Mouse (Mus musculus) midbrain, embryonic 10.5 days (tissue): ENCODE measurements at regions not wholly inside any gene's neighbourhood (a gene's known extent, or its start where the extent isn't known, plus 50 kb on each side); places are given as distances from the start of the nearest gene placed in this dataset.

Experiments
- DNase-seq: peaks from one replicate; pipeline ENCODE4 v3.0.0-alpha.2; 2017; ENCODE audit warnings: low spot score
- H3K27ac ChIP-seq: fragments of 300-500 bp; sonication (generic); replicated peaks from 2 replicates; pipeline ENCODE4 v1.5.1; 2016; ENCODE audit warnings: mild to moderate bottlenecking
- H3K27me3 ChIP-seq: fragments of 300-500 bp; sonication (generic); 2 replicates; pipeline ENCODE4 v1.6.1; 2016; ENCODE audit warnings: low read depth, mild to moderate bottlenecking; ENCODE audit not compliant: poor library complexity, severe bottlenecking
- H3K36me3 ChIP-seq: fragments of 300-500 bp; sonication (generic); 2 replicates; pipeline ENCODE4 v1.6.1; 2016; ENCODE audit warnings: mild to moderate bottlenecking, moderate library complexity
- H3K4me1 ChIP-seq: fragments of 300-500 bp; sonication (generic); 2 replicates; pipeline ENCODE4 v1.6.1; 2016
- H3K4me3 ChIP-seq: fragments of 300-500 bp; sonication (generic); 2 replicates; pipeline ENCODE4 v1.5.1; 2016; ENCODE audit warnings: mild to moderate bottlenecking, moderate library complexity
- H3K9me3 ChIP-seq: fragments of 300-500 bp; sonication (generic); replicated peaks from 2 replicates; pipeline ENCODE4 v1.6.1; 2016; ENCODE audit warnings: mild to moderate bottlenecking
- WGBS: fragments of 180-500 bp; shearing (Covaris S2); methylation state at CpG from one replicate; pipeline ENCODE4 v1.1.7; 2016; 5-methylcytosine and 5-hydroxymethylcytosine counted together

- 80% methylated on average over 4 of the region's 4 CpGs for WGBS
- H3K27me3 ChIP-seq = no peaks in the 10 kb centered on the region
These were observed 612.5 kb upstream of the Nrsn1 start for GRCm38 (mm10) chr13:25882818-25883217.

GRCm38 (mm10) chr13:25868923-25869322 is 598.6 kb upstream of the Nrsn1 start:
- 0 out of 2 replicates have a peak overlapping the region, but pooled peaks have one; percentile 9 for H3K27ac ChIP-seq
- no peaks in the 10 kb centered on the region for H3K27me3 ChIP-seq
- H3K4me1 ChIP-seq = no peaks in the 10 kb centered on the region
- H3K9me3 ChIP-seq = no peaks in the 10 kb centered on the region
- DNase-seq = no peak
- no peak overlapping the region for H3K4me3 ChIP-seq
- WGBS = 75% methylated on average over 1 of the region's 1 CpGs
- H3K36me3 ChIP-seq = no peaks in the 10 kb centered on the region

More at GRCm38 (mm10) chr13:25882818-25883217, 612.5 kb upstream of the Nrsn1 start:
- H3K4me3 ChIP-seq = no peak overlapping the region
- no peak for DNase-seq
- H3K4me1 ChIP-seq = no peaks in the 10 kb centered on the region
- no peaks in the 10 kb centered on the region for H3K36me3 ChIP-seq
- no peaks in the 10 kb centered on the region for H3K9me3 ChIP-seq
- H3K27ac ChIP-seq = no peak overlapping the region

GRCm38 (mm10) chr13:25858207-25858606 is 587.9 kb upstream of the Nrsn1 start:
- H3K27ac ChIP-seq = no peak overlapping the region
- no peak overlapping the region for H3K4me3 ChIP-seq
- no peak for DNase-seq
- no peaks in the 10 kb centered on the region for H3K4me1 ChIP-seq
- no peaks in the 10 kb centered on the region for H3K27me3 ChIP-seq
- H3K9me3 ChIP-seq = no peaks in the 10 kb centered on the region
- no peaks in the 10 kb centered on the region for H3K36me3 ChIP-seq

- H3K4me3 ChIP-seq = no peak overlapping the region
- no peaks in the 10 kb centered on the region for H3K27me3 ChIP-seq
- no peaks in the 10 kb centered on the region for H3K36me3 ChIP-seq
- H3K4me1 ChIP-seq = no peaks in the 10 kb centered on the region
- no peaks in the 10 kb centered on the region for H3K9me3 ChIP-seq
- no peak overlapping the region for H3K27ac ChIP-seq
- 82% methylated on average over 3 of the region's 3 CpGs for WGBS
- DNase-seq = no peak
These were observed 587.3 kb upstream of the Nrsn1 start for GRCm38 (mm10) chr13:25857569-25857968.

DNA sequence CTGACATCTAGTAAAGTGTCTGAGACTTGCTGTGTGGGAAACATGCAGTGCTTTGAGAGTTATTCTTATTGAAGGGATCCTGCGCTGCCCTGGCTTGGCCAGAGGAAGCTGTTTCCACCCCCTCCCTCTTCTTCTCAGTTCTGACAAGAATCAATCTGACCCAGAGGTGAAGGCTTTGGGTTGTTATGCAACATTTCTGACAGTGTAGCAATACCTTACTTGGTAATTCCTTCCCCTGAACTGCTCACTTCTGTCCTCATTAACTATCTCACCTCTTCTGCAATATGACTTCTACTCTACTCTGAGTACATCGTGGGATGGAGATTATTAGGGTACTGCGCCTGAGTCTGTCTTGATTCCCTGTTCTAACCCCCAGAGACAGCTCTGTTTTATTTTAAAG is 586.8 kb upstream of the Nrsn1 start:
- DNase-seq = no peak
- 88% methylated on average over 3 of the region's 3 CpGs for WGBS
- no peaks in the 10 kb centered on the region for H3K27me3 ChIP-seq
- no peak overlapping the region for H3K4me3 ChIP-seq
- no peaks in the 10 kb centered on the region for H3K9me3 ChIP-seq
- no peaks in the 10 kb centered on the region for H3K4me1 ChIP-seq
- H3K36me3 ChIP-seq = no peaks in the 10 kb centered on the region
- H3K27ac ChIP-seq = no peak overlapping the region

DNA sequence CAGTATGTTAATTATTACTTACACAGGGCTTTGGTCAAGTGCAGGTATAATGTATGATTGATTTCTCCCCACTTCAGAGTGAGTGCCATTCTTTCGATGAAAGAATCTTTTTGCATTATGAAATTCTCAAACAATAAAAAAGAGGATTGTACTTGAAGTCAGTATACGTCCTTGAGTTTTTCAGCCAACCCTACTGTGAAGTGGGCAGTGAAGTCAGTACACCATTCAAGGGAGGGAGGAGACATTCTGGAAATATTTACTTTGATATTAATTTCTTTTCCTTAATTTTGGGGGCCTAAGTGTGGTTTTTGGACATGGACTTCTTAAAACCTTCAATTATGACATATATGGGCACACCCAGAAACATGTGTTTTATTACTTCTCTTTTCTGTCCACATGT is 586.2 kb upstream of the Nrsn1 start:
- Histone ChIP-seq H3K9me3 (no peaks in the 10 kb centered on the region), H3K36me3 (no peaks in the 10 kb centered on the region), H3K27me3 (no peaks in the 10 kb centered on the region), H3K4me1 (no peaks in the 10 kb centered on the region), H3K27ac (no peak overlapping the region), H3K4me3 (no peak overlapping the region)
- DNase-seq = no peak
- WGBS = 91% methylated on average over 2 of the region's 2 CpGs

- DNase-seq = no peak
- WGBS = 86% methylated on average over 4 of the region's 4 CpGs
- Histone ChIP-seq H3K4me3 (no peak overlapping the region), H3K36me3 (no peaks in the 10 kb centered on the region), H3K9me3 (no peaks in the 10 kb centered on the region), H3K27ac (no peak overlapping the region), H3K4me1 (no peaks in the 10 kb centered on the region), H3K27me3 (no peaks in the 10 kb centered on the region)
These were observed 577.9 kb upstream of the Nrsn1 start for GRCm38 (mm10) chr13:25848156-25848555.

DNA sequence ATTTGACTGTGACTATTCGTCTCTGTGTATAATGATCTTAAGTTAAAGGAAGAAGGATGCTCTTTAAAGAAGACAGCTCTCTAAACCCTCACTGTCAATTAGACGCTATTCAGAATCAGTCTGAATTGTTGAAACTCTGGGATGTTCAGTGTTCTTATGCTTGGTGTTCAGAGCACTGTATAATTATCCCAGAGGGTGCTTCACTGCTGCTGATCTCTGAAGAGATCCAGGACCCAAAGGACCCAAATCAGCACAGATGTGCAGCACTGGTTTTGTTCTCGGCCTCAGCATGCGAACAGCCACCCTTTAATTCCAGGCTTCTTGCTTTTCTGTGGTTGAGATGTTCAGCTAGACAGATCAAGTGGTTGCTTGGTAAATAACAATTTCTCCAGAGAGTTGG is 567.9 kb upstream of the Nrsn1 start:
- Histone ChIP-seq H3K4me1 (no peaks in the 10 kb centered on the region), H3K9me3 (no peaks in the 10 kb centered on the region; the same call in 1 of the 2 replicates), H3K27me3 (no peaks in the 10 kb centered on the region), H3K27ac (no peak overlapping the region), H3K36me3 (no peaks in the 10 kb centered on the region), H3K4me3 (no peak overlapping the region)
- WGBS = 89% methylated on average over 4 of the region's 4 CpGs
- DNase-seq = no peak

DNA sequence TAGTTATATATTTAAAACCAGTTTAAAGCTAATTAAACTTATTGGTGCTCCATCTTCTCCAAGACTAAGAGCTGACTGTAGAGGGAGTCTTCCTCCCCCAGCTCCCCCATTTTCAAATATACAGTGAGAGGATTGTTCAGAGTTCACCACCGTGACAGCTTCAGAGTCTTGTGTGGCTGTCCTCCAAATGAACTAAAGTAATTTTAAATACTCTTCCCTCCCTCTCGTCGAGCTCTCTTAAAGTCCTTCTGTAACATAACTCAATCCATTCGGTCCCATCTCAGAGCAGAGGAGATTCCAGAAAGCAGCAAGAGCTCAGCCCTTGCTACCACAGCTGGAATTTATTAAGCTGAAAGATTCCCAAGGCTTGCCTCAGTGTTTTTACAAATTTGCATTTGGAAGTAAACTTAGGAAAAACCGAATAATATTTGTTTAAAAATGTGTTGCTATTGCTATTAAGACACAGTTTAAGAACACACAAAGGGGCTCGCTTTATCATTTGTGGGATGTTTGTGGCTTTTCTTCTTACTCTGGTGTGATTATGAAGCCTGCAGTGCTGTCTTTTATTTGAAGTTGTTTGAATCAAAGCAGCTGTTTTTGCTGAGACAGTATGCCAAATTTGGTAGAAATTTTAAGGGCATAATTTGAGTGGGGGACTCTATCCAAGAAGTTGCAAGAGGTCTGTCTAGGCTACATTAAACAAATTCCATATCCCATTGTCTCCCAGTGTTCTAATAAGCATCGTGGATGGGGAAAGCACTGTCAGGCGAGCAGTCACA is 559.0 kb upstream of the Nrsn1 start:
- H3K36me3 ChIP-seq = no peaks in the 10 kb centered on the region
- H3K27ac ChIP-seq = no peak overlapping the region
- no peak for DNase-seq
- no peaks in the 10 kb centered on the region for H3K9me3 ChIP-seq
- no peaks in the 10 kb centered on the region for H3K4me1 ChIP-seq
- H3K27me3 ChIP-seq = no peaks in the 10 kb centered on the region
- 66% methylated on average over 8 of the region's 8 CpGs for WGBS
- no peak overlapping the region for H3K4me3 ChIP-seq

DNA sequence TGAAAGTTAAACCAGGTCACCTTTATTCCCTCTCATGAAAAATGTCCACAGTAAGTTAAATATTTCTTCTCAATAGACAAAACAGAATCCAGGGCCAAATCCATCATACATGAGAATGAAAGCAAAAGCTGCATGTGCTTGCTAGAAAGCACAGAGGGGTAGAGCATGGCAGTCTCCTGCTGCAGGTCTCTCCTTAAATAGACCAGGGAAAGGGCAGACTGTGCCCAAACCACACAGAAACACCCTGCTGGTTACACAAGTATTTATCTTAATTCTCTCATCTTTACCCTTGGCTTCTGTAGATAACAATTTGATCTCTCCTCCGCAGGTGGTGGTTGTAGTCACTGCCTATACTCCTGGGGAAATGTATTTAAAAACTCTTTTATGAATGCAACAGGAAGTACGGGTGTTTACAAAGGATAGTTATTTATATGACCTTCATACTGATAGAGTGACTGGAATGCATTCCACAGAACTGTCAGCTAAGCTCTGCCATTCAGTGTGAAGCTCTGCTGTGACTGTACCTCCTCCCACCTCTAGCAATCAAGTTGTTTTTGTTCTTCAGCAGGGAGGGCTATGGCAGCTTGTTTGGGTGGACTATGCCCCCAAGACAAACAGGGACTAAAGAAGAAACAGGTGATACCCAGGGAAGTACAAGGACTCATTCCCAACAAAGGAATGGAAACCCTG is 538.4 kb upstream of the Nrsn1 start:
- Histone ChIP-seq H3K36me3 (no peaks in the 10 kb centered on the region), H3K9me3 (no peaks in the 10 kb centered on the region), H3K4me3 (no peak overlapping the region), H3K27ac (no peak overlapping the region), H3K4me1 (no peaks in the 10 kb centered on the region), H3K27me3 (no peaks in the 10 kb centered on the region)
- DNase-seq = no peak
- 83% methylated on average over 2 of the region's 2 CpGs for WGBS

- Histone ChIP-seq H3K4me3 (no peak overlapping the region), H3K9me3 (no peaks in the 10 kb centered on the region), H3K27ac (0 out of 2 replicates have a peak overlapping the region, but pooled peaks have one; percentile 9), H3K27me3 (no peaks in the 10 kb centered on the region), H3K4me1 (peaks cover 10% of the 10 kb centered on the region), H3K36me3 (no peaks in the 10 kb centered on the region)
- no peak for DNase-seq
- 40% methylated on average over 2 of the region's 2 CpGs for WGBS
These were observed 523.0 kb upstream of the Nrsn1 start for GRCm38 (mm10) chr13:25793216-25793803.

GRCm38 (mm10) chr13:25781161-25781560 is 510.9 kb upstream of the Nrsn1 start:
- Histone ChIP-seq H3K36me3 (no peaks in the 10 kb centered on the region), H3K27ac (no peak overlapping the region), H3K27me3 (no peaks in the 10 kb centered on the region), H3K4me1 (no peaks in the 10 kb centered on the region), H3K4me3 (no peak overlapping the region), H3K9me3 (no peaks in the 10 kb centered on the region)
- DNase-seq = no peak
- 85% methylated on average over 5 of the region's 5 CpGs for WGBS

- H3K4me3 ChIP-seq = no peak overlapping the region
- 92% methylated on average over 3 of the region's 3 CpGs for WGBS
- no peaks in the 10 kb centered on the region for H3K9me3 ChIP-seq
- no peaks in the 10 kb centered on the region for H3K4me1 ChIP-seq
- H3K36me3 ChIP-seq = no peaks in the 10 kb centered on the region
- no peaks in the 10 kb centered on the region for H3K27me3 ChIP-seq
- H3K27ac ChIP-seq = no peak overlapping the region
- DNase-seq = no peak
These were observed 507.4 kb upstream of the Nrsn1 start for GRCm38 (mm10) chr13:25777706-25778105.
